Mouse (Mus musculus) MEL (cell line): ENCODE results near the gene Spx. TPM values are rescaled to one million over a fixed set of nuclear protein-coding genes. Genes with fewer than 3 reads are reported as not detected.

Source experiments
- DNase-seq: peaks from one replicate; pipeline ENCODE4 v3.0.0; 2011; ENCODE audit warnings: low read depth, low spot score
- H3K27ac ChIP-seq: 2 replicates; pipeline ENCODE4 v1.5.1; 2012; ENCODE audit warnings: low read depth, mild to moderate bottlenecking, control low read depth, low read length, moderate library complexity; ENCODE audit not compliant: control insufficient read depth
- H3K27me3 ChIP-seq, 2 experiments: fragments of 150-350 bp in 1 of 2; sonication (generic) in 1 of 2; 2 replicates each; pipeline ENCODE4 v1.6.1; 2012; ENCODE audit warnings: low read length in 2 of 2, mild to moderate bottlenecking in 2 of 2, improper control_type of control experiment in 1 of 2, moderate library complexity in 1 of 2; ENCODE audit not compliant: insufficient read depth in 2 of 2, control insufficient read depth in 1 of 2
- H3K36me3 ChIP-seq, 2 experiments: 2 replicates each; pipeline ENCODE4 v1.6.1; 2012 to 2014; ENCODE audit warnings: low read length in 2 of 2, improper control_type of control experiment in 1 of 2, inconsistent platforms in 1 of 2, mild to moderate bottlenecking in 1 of 2; ENCODE audit not compliant: insufficient read depth in 2 of 2, control insufficient read depth in 1 of 2
- H3K4me1 ChIP-seq, 2 experiments: fragments of 150-350 bp in 1 of 2; sonication (generic) in 1 of 2; 2 replicates each; pipeline ENCODE4 v1.6.1; 2012; ENCODE audit warnings: low read length in 2 of 2, improper control_type of control experiment in 1 of 2, mild to moderate bottlenecking in 1 of 2; ENCODE audit not compliant: insufficient read depth in 2 of 2, control insufficient read depth in 1 of 2
- H3K4me3 ChIP-seq, 2 experiments: fragments of 150-350 bp in 1 of 2; sonication (generic) in 1 of 2; 2 replicates each; pipeline ENCODE4 v1.5.1; 2012; ENCODE audit warnings: low read depth in 2 of 2, low read length in 2 of 2, mild to moderate bottlenecking in 2 of 2, moderate library complexity in 2 of 2, control low read depth in 1 of 2, improper control_type of control experiment in 1 of 2; ENCODE audit not compliant: control insufficient read depth in 1 of 2, insufficient read depth in 1 of 2
- H3K79me2 ChIP-seq: 2 replicates; pipeline ENCODE4 v1.6.1; 2012; ENCODE audit warnings: mild to moderate bottlenecking, low read length, moderate library complexity; ENCODE audit not compliant: control insufficient read depth, poor library complexity, insufficient read depth
- H3K9ac ChIP-seq: 2 replicates; pipeline ENCODE4 v1.6.1; 2012; ENCODE audit warnings: low read depth, mild to moderate bottlenecking, control low read depth, low read length, moderate library complexity; ENCODE audit not compliant: control insufficient read depth, poor library complexity, severe bottlenecking
- H3K9me3 ChIP-seq: fragments of 150-350 bp; sonication (generic); replicated peaks from 2 replicates; pipeline ENCODE4 v1.6.1; 2012; ENCODE audit warnings: mild to moderate bottlenecking, low read length, improper control_type of control experiment, moderate library complexity; ENCODE audit not compliant: insufficient read depth
- BHLHE40 ChIP-seq: IDR thresholded peaks from 2 replicates; pipeline ENCODE4 v1.6.1; 2012; ENCODE audit warnings: low read depth, mild to moderate bottlenecking, inconsistent platforms, low read length, improper control_type of control experiment, borderline replicate concordance
- CHD2 ChIP-seq: IDR thresholded peaks from 2 replicates; pipeline ENCODE4 v1.6.1; 2011; ENCODE audit warnings: low read length, improper control_type of control experiment
- ELF1 ChIP-seq: IDR thresholded peaks from 2 replicates; pipeline ENCODE4 v1.6.1; 2014; ENCODE audit warnings: low read depth, mild to moderate bottlenecking, inconsistent platforms, low read length, improper control_type of control experiment, moderate library complexity
- ETS1 ChIP-seq: IDR thresholded peaks from 2 replicates; pipeline ENCODE4 v1.6.1; 2012; ENCODE audit warnings: low read depth, mild to moderate bottlenecking, inconsistent platforms, low read length, improper control_type of control experiment, moderate library complexity
- GABPA ChIP-seq: IDR thresholded peaks from 2 replicates; pipeline ENCODE4 v1.6.1; 2012; ENCODE audit warnings: low read depth, mild to moderate bottlenecking, inconsistent platforms, low read length, improper control_type of control experiment, moderate library complexity
- GATA1 ChIP-seq: IDR thresholded peaks from 2 replicates; pipeline ENCODE4 v1.6.1; 2011; ENCODE audit warnings: low read depth, low read length, improper control_type of control experiment
- MEF2A ChIP-seq: IDR thresholded peaks from 2 replicates; pipeline ENCODE4 v1.6.1; 2014; ENCODE audit warnings: low read depth, mild to moderate bottlenecking, inconsistent platforms, low read length, improper control_type of control experiment; ENCODE audit not compliant: poor library complexity, insufficient replicate concordance, severe bottlenecking; ENCODE audit errors: extremely low read depth
- MXI1 ChIP-seq: IDR thresholded peaks from 2 replicates; pipeline ENCODE4 v1.6.1; 2011; ENCODE audit warnings: mild to moderate bottlenecking, low read depth, low read length, improper control_type of control experiment
- MYC ChIP-seq: IDR thresholded peaks from 2 replicates; pipeline ENCODE4 v1.6.1; 2011; ENCODE audit warnings: low read depth, mild to moderate bottlenecking, low read length, improper control_type of control experiment, moderate library complexity
- NRF1 ChIP-seq: IDR thresholded peaks from 2 replicates; pipeline ENCODE4 v1.6.1; 2014; ENCODE audit warnings: low read depth, mild to moderate bottlenecking, inconsistent platforms, low read length, improper control_type of control experiment, moderate library complexity; ENCODE audit not compliant: poor library complexity, insufficient read depth, severe bottlenecking
- RAD21 ChIP-seq: IDR thresholded peaks from 2 replicates; pipeline ENCODE4 v1.6.1; 2011; ENCODE audit warnings: mild to moderate bottlenecking, low read depth, low read length, improper control_type of control experiment
- SMC3 ChIP-seq: IDR thresholded peaks from 2 replicates; pipeline ENCODE4 v1.6.1; 2011; ENCODE audit warnings: low read depth, low read length, improper control_type of control experiment
- TCF12 ChIP-seq: IDR thresholded peaks from 2 replicates; pipeline ENCODE4 v1.6.1; 2014; ENCODE audit warnings: low read depth, mild to moderate bottlenecking, inconsistent platforms, low read length, improper control_type of control experiment, moderate library complexity
- ZKSCAN1 ChIP-seq: IDR thresholded peaks from 2 replicates; pipeline ENCODE4 v1.6.1; 2012; ENCODE audit warnings: low read depth, mild to moderate bottlenecking, inconsistent platforms, low read length, improper control_type of control experiment, moderate library complexity
- ZMIZ1 ChIP-seq: IDR thresholded peaks from 2 replicates; pipeline ENCODE4 v1.6.1; 2012; ENCODE audit warnings: low read depth, mild to moderate bottlenecking, inconsistent platforms, low read length, improper control_type of control experiment, moderate library complexity
- polyA plus RNA-seq, 2 experiments: library from polyadenylated mRNA; stranded (reverse) in 1 of 2; unstranded in 1 of 2; fragments of >175 nt in 1 of 2; fragments of >200 nt in 1 of 2; gene quantifications; 2 replicates each; pipeline versions ENCODE4 v1.2.1 to v1.2.4; 2012; ENCODE audit warnings: low replicate concordance in 2 of 2, low read depth in 1 of 2; ENCODE audit not compliant: insufficient read length in 2 of 2, insufficient read depth in 1 of 2, missing spikeins in 1 of 2
- total RNA-seq: library from RNA; depleted of rRNA; stranded (reverse); fragments of 300-350 nt; gene quantifications from 2 replicates; pipeline ENCODE4 v1.2.3, GENCODE M21; 2012

Gene Spx
- total and polyA plus RNA-seq, 3 experiments: 0.67 to 0.69 TPM; not detected in 1

DNA sequence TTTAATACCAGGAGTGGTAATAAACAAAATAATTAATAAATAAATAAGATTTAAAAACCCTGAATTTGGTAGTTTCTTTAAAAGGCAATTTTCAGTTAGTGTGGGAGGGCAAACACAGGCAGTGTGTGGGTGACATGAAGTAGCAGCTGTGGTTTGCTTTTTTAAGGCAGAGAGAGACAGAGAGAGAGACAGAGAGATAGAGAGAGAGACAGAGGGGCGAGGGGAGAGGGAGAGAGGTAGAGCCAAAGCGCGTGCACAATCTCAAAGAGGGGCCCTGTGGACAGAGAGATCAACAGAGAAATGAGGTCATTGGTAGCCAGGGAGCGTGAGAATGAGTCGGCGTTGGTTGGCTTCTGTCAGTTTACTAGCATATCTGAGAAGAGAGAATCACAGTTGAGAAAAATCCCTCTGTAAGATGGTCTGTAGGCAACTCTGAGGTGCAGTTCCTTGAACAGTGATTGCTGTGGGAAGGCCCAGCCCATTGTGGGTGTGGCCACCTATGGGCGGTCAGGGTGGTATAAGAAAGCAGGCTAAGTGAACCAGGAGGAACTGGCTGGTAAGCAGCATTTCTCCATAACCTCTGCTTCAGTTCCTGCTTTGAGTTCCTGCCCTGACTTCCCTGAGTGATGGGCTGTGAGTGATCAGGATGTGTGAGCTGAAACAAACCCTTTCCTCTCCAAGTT is 42.2 kb downstream of the Spx start:
- Histone ChIP-seq H3K27me3 (no peaks in the 10 kb centered on the region), H3K27ac (no peak overlapping the region), H3K9ac (no peak overlapping the region), H3K9me3 (no peaks in the 10 kb centered on the region), H3K79me2 (no peaks in the 10 kb centered on the region), H3K4me1 (no peaks in the 10 kb centered on the region), H3K36me3 (no peaks in the 10 kb centered on the region), H3K4me3 (no peak overlapping the region)
- peak; percentile 2 for DNase-seq
- TF ChIP-seq NRF1: no peak
- no peak for TF ChIP-seq TCF12
- no peak for TF ChIP-seq GATA1
- no peak for TF ChIP-seq MXI1
- no peak for TF ChIP-seq SMC3
- TF ChIP-seq BHLHE40: no peak
- TF ChIP-seq ZMIZ1: no peak

DNA sequence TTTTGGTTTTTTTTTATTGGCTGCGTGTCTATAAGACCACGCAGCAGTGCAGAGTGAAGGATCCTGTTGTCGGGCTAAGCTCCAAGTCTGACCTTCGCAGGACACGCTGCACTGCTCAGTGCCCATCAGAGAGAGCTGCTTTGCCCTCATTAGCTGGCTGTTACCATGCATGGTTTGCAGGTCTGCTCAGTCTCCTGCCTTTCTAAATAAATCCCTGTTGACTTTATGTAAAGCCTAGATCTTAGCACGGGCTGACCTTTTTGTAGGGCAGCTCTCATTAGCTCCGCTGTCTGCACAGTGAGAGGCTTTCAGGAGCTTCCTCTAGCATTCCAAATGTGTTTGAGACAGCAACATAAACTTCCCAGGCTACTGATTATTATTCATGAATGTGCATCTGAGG is 44.8 kb downstream of the Spx start:
- H3K79me2 ChIP-seq: no peaks in the 10 kb centered on the region
- H3K9ac ChIP-seq: no peak overlapping the region
- H3K4me3 ChIP-seq: no peak overlapping the region
- no peak for DNase-seq
- no peak overlapping the region for H3K27ac ChIP-seq
- H3K36me3 ChIP-seq: no peaks in the 10 kb centered on the region
- TF ChIP-seq ETS1: no peak
- TF ChIP-seq ELF1: no peak
- TF ChIP-seq NRF1: no peak
- no peak for TF ChIP-seq MYC
- TF ChIP-seq GABPA: no peak
- TF ChIP-seq CHD2: no peak
- TF ChIP-seq ZMIZ1: no peak
- no peak for TF ChIP-seq ZKSCAN1
- TF ChIP-seq RAD21: no peak
- no peak for TF ChIP-seq MEF2A
- no peaks in the 10 kb centered on the region for H3K27me3 ChIP-seq
- no peaks in the 10 kb centered on the region for H3K4me1 ChIP-seq
- H3K9me3 ChIP-seq: no peaks in the 10 kb centered on the region
